Mouse (Mus musculus) heart, postnatal 14 days (tissue): ENCODE results near the gene Pfkp. TPM values are rescaled to one million over a fixed set of nuclear protein-coding genes. Genes with fewer than 3 reads are reported as not detected.
A peak's percentile ranks its signal among the peaks of the same experiment; 100 is the strongest.

ENCODE experiments used
- DNase-seq, 2 experiments: peaks; one replicate each; pipeline ENCODE4 v3.0.0; 2021 to 2022
- intact Hi-C: fragments of 180-260 bp; cut with DNase I; formaldehyde crosslinking; loops from one replicate; pipeline ENCODE4 v1.15.1; 2025
- total RNA-seq, 2 experiments: library from RNA; stranded (reverse); gene quantifications; 2 replicates each; pipeline ENCODE4 v1.2.3; 2021

The Pfkp gene
- total RNA-seq, 2 experiments from 2014 or later: 72.9 to 74.6 TPM

- intact Hi-C loops: loop anchor here (5.0 kb wide), 1 partner anchor 49 kb away; no protein-coding TSS in a partner anchor
- no peak for DNase-seq
These were observed 10.2 kb downstream of the Pfkp start for GRCm38 (mm10) chr13:6638425-6638824.

GRCm38 (mm10) chr13:6637534-6638124 lies 10.9 kb downstream of the Pfkp start:
- intact Hi-C loops: loop anchor here (5.0 kb wide), 1 partner anchor 50 kb away; no protein-coding TSS in a partner anchor
- DNase-seq: no peak

- intact Hi-C loops: loop anchor here (5.0 kb wide), 1 partner anchor 50 kb away; no protein-coding TSS in a partner anchor
- no peak for DNase-seq
These were observed 11.6 kb downstream of the Pfkp start for GRCm38 (mm10) chr13:6636976-6637375.

- DNase-seq: no peak
- intact Hi-C loops: loop anchor here (5.0 kb wide), 1 partner anchor 51 kb away; no protein-coding TSS in a partner anchor
These were observed 12.1 kb downstream of the Pfkp start for GRCm38 (mm10) chr13:6636520-6636919.

- intact Hi-C loops: loop anchor here (5.0 kb wide), 1 partner anchor 52 kb away; no protein-coding TSS in a partner anchor
- peak; percentile 17 to 24 for DNase-seq
These were observed 13.2 kb downstream of the Pfkp start for GRCm38 (mm10) chr13:6635138-6636076.

- DNase-seq: no peak
- intact Hi-C loops: no loop called here
These were observed 14.5 kb downstream of the Pfkp start for GRCm38 (mm10) chr13:6634063-6634462.

- peak; percentile 43 to 58 for DNase-seq
- intact Hi-C loops: no loop called here
These were observed 15.1 kb downstream of the Pfkp start for GRCm38 (mm10) chr13:6633524-6633923.

- no peak for DNase-seq
- intact Hi-C loops: no loop called here
These were observed 15.6 kb downstream of the Pfkp start for GRCm38 (mm10) chr13:6632935-6633334.

- DNase-seq: no peak
- intact Hi-C loops: no loop called here
These were observed 16.1 kb downstream of the Pfkp start for GRCm38 (mm10) chr13:6632513-6632912.

GRCm38 (mm10) chr13:6631772-6632510 lies 16.6 kb downstream of the Pfkp start:
- DNase-seq: peak in 1 of 2 experiments; percentile 24
- intact Hi-C loops: no loop called here

- intact Hi-C loops: no loop called here
- DNase-seq: no peak
These were observed 17.9 kb downstream of the Pfkp start for GRCm38 (mm10) chr13:6630660-6631059.

- intact Hi-C loops: no loop called here
- no peak for DNase-seq
These were observed 18.6 kb downstream of the Pfkp start for GRCm38 (mm10) chr13:6629927-6630326.

- intact Hi-C loops: no loop called here
- DNase-seq: no peak
These were observed 19.4 kb downstream of the Pfkp start for GRCm38 (mm10) chr13:6628998-6629764.

GRCm38 (mm10) chr13:6628261-6628660 lies 20.3 kb downstream of the Pfkp start:
- DNase-seq: no peak
- intact Hi-C loops: no loop called here

- intact Hi-C loops: no loop called here
These were observed 21.2 kb downstream of the Pfkp start for GRCm38 (mm10) chr13:6627352-6627751.

GRCm38 (mm10) chr13:6626508-6627114 lies 22.0 kb downstream of the Pfkp start:
- DNase-seq: no peak
- intact Hi-C loops: no loop called here

More at GRCm38 (mm10) chr13:6627352-6627751, 21.2 kb downstream of the Pfkp start:
- no peak for DNase-seq

- no peak for DNase-seq
- intact Hi-C loops: no loop called here
These were observed 22.6 kb downstream of the Pfkp start for GRCm38 (mm10) chr13:6625942-6626341.

- DNase-seq: no peak
- intact Hi-C loops: no loop called here
These were observed 24.0 kb downstream of the Pfkp start for GRCm38 (mm10) chr13:6624604-6625003.

GRCm38 (mm10) chr13:6624121-6624520 lies 24.5 kb downstream of the Pfkp start:
- intact Hi-C loops: no loop called here
- no peak for DNase-seq
